Mouse (Mus musculus) forebrain, embryonic 10.5 days (tissue): Measurements from ENCODE around the gene Lhx1. TPM values are rescaled to one million over a fixed set of nuclear protein-coding genes. Genes with fewer than 3 reads are reported as not detected.

Experiments
- DNase-seq: peaks from one replicate; pipeline ENCODE4 v3.0.0-alpha.2; 2017; ENCODE audit warnings: low spot score; ENCODE audit errors: extremely low spot score
- H3K27ac ChIP-seq: fragments of 300-500 bp; sonication (generic); 2 replicates; pipeline ENCODE4 v1.5.1; 2016; ENCODE audit warnings: mild to moderate bottlenecking
- H3K27me3 ChIP-seq: fragments of 300-500 bp; sonication (generic); 2 replicates; pipeline ENCODE4 v1.6.1; 2016; ENCODE audit warnings: mild to moderate bottlenecking; ENCODE audit not compliant: poor library complexity, severe bottlenecking
- H3K36me3 ChIP-seq: fragments of 300-500 bp; sonication (generic); replicated peaks from 2 replicates; pipeline ENCODE4 v1.6.1; 2016; ENCODE audit warnings: mild to moderate bottlenecking, moderate library complexity
- H3K4me1 ChIP-seq: fragments of 300-500 bp; sonication (generic); 2 replicates; pipeline ENCODE4 v1.6.1; 2016
- H3K4me3 ChIP-seq: fragments of 300-500 bp; sonication (generic); 2 replicates; pipeline ENCODE4 v1.5.1; 2016; ENCODE audit warnings: mild to moderate bottlenecking, moderate library complexity
- H3K9me3 ChIP-seq: fragments of 300-500 bp; sonication (generic); 2 replicates; pipeline ENCODE4 v1.6.1; 2016; ENCODE audit warnings: mild to moderate bottlenecking, moderate library complexity
- WGBS: fragments of 180-500 bp; shearing (Covaris S2); methylation state at CpG from one replicate; pipeline ENCODE4 v1.1.7; 2016; 5-methylcytosine and 5-hydroxymethylcytosine counted together
- polyA plus RNA-seq: library from polyadenylated mRNA; unstranded; fragments of >200 nt; fragmentation: Nextera tagmentation; extraction: Ambion mirVana; gene quantifications from 2 replicates; pipeline ENCODE4 v1.2.1, GENCODE M21; 2016

The Lhx1 gene
- 1.3 and 2.6 TPM in 2 replicates for polyA plus RNA-seq

- Histone ChIP-seq H3K27me3 (peaks cover 100% of the 10 kb centered on the region), H3K27ac (peak within 1 kb of the TSS; percentile 40), H3K4me1 (peaks cover 61% of the 10 kb centered on the region), H3K4me3 (peak within 1 kb of the TSS; percentile 61), H3K9me3 (0 out of 2 replicates have a peak, but pooled peaks cover 3% of the 10 kb centered on the region), H3K36me3 (no peaks in the 10 kb centered on the region)
- DNase-seq: peak; percentile 83
- under 1% methylated on average over 64 of the region's 64 CpGs for WGBS
These were observed at the start of gene Lhx1 for GRCm38 (mm10) chr11:84525421-84526274. Gene Lhx1 (minus strand): TSS chr11:84525535.

DNA sequence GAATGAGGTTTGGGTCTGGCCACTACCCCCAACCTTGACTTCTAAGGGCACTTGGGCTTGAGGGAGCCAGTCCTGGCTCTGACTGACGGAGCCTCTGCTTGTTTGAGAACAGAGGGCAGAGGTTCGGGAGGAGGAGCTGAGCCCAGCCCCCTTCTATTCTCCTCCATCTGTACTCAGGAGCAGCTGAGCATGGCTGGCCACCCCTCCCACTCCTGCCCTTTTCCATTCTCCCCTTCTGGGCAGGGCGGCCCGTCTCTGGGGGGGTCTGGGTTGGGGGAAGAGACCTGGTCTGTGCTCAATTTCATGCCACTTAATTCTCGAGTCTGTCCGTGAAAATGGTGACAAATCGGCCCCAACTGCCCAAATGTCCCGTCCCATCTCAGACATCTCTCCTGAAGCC lies 49.5 kb upstream of the Lhx1 start:
- peaks cover 90% of the 10 kb centered on the region for H3K27me3 ChIP-seq
- H3K27ac ChIP-seq: peak overlapping the region; percentile 30
- H3K9me3 ChIP-seq: no peaks in the 10 kb centered on the region
- no peak for DNase-seq
- H3K4me1 ChIP-seq: peaks cover 51% of the 10 kb centered on the region
- 33% methylated on average over 8 of the region's 8 CpGs for WGBS
- no peak overlapping the region for H3K4me3 ChIP-seq
- H3K36me3 ChIP-seq: no peaks in the 10 kb centered on the region

GRCm38 (mm10) chr11:84573637-84574036 lies 48.3 kb upstream of the Lhx1 start:
- 59% methylated on average over 8 of the region's 8 CpGs for WGBS
- Histone ChIP-seq H3K27me3 (peaks cover 89% of the 10 kb centered on the region), H3K4me1 (peaks cover 54% of the 10 kb centered on the region)

DNA sequence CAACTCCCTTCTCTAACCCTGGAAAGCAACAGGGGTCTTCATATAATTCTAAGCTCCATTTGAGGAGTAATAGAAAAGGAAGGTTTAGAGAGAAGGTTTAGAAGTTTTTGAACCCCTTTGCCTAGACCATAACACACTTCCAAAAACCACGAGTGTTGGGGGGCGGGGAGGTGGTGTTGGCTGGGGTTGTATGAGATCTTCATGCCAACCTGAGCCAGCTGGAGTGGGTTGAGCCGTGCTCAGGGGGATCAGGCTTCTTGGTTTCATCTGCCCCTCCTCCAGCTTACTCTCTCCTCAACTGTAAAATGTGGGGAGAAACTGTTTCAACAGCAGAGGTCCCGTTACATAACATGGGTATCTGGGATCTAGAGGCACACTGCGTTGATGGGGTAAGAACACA lies 45.5 kb upstream of the Lhx1 start:
- no peak for DNase-seq
- no peaks in the 10 kb centered on the region for H3K9me3 ChIP-seq
- no peak overlapping the region for H3K4me3 ChIP-seq
- H3K36me3 ChIP-seq: no peaks in the 10 kb centered on the region
- H3K27me3 ChIP-seq: peaks cover 83% of the 10 kb centered on the region
- WGBS: 80% methylated on average over 5 of the region's 5 CpGs
- H3K27ac ChIP-seq: peak overlapping the region; percentile 32; the same call in 1 of the 2 replicates
- peaks cover 52% of the 10 kb centered on the region for H3K4me1 ChIP-seq

More at GRCm38 (mm10) chr11:84573637-84574036, 48.3 kb upstream of the Lhx1 start:
- no peak for DNase-seq
- Histone ChIP-seq H3K9me3 (no peaks in the 10 kb centered on the region), H3K36me3 (no peaks in the 10 kb centered on the region), H3K27ac (no peak overlapping the region), H3K4me3 (no peak overlapping the region)

DNA sequence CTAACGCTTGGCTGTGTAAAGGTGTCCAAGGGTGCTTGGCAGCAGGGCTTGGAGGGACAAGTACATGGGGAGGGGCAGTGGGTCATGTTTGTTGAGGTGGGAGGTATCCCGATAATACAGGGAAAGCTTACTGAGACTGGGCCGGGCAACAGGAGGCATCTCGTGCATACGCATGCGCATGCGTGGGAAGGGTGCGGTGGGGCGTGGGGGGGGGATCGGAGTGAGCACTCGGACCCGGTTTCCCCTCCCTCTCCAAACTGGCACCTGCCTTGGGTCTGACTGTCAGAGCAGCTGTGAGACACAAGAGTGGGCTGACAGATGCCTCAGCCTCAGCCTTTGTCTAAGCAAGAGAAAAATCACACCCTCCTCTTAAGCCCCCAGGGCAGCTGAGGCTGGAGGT lies 45.1 kb upstream of the Lhx1 start:
- H3K9me3 ChIP-seq: no peaks in the 10 kb centered on the region
- no peak for DNase-seq
- H3K27ac ChIP-seq: peak overlapping the region; percentile 32
- 69% methylated on average over 12 of the region's 12 CpGs for WGBS
- H3K4me1 ChIP-seq: peaks cover 52% of the 10 kb centered on the region
- H3K36me3 ChIP-seq: no peaks in the 10 kb centered on the region
- peaks cover 82% of the 10 kb centered on the region for H3K27me3 ChIP-seq
- H3K4me3 ChIP-seq: no peak overlapping the region

DNA sequence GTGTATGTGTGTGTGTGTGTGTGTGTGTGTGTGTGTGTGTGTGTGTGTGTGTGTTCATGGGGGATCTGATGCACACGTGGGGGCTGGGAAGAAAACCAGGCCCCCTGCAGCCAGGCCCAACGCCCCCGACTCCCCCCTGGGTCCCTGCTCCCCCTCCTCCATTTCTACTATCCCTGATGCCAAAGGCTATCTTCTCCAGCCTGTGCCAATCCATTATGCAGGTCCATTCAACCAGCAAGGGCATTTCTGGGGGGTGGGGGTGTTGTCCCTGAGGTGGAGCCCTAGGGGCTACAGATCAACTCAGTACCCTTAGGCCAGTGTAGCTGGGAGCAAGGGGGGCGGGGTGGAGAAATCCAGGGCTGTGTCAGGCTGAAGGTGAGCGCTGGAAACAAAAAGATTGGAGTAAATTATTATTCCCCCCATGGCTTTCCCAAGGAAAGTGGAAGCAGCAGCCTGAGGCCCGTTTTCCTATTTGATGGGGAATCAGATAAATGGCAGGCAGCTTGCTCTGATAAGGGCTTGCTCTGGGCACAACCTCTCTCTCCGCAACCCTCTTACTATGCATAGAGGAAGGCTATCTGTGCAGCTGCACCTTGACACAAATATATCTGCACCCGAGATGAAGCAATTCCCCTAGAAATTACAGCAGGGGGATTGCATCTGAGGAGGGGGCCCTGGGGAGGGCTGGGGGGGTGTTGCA lies 43.9 kb upstream of the Lhx1 start:
- Histone ChIP-seq H3K27ac (peak overlapping the region; percentile 49; the same call in 1 of the 2 replicates), H3K27me3 (peaks cover 78% of the 10 kb centered on the region), H3K9me3 (no peaks in the 10 kb centered on the region), H3K4me3 (no peak overlapping the region), H3K36me3 (no peaks in the 10 kb centered on the region), H3K4me1 (peaks cover 41% of the 10 kb centered on the region)
- no peak for DNase-seq
- 62% methylated on average over 8 of the region's 8 CpGs for WGBS

DNA sequence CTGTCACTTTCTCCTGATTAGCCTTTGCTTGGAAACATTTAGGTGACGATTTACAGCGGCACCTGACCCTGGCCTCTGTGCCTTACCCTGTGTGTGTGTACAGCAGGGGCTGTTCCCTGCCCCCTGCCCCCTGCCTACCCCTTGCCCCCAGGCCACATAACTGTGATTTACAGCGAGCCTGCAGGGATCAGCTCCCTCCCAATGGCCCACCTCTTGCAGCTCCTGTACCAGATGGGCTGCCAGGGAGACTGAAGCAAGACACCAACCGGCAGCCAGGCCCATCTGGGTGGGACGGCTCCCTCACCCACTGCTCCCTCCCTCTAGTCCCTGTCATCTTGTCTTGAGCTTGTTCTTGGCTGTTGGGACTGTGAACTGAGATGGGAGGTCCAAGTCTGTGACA lies 43.1 kb upstream of the Lhx1 start:
- H3K27ac ChIP-seq: peak overlapping the region; percentile 36; the same call in 1 of the 2 replicates
- no peaks in the 10 kb centered on the region for H3K9me3 ChIP-seq
- H3K4me1 ChIP-seq: peaks cover 39% of the 10 kb centered on the region
- no peak for DNase-seq
- H3K27me3 ChIP-seq: peaks cover 78% of the 10 kb centered on the region
- H3K4me3 ChIP-seq: no peak overlapping the region
- 48% methylated on average over 5 of the region's 5 CpGs for WGBS
- no peaks in the 10 kb centered on the region for H3K36me3 ChIP-seq

DNA sequence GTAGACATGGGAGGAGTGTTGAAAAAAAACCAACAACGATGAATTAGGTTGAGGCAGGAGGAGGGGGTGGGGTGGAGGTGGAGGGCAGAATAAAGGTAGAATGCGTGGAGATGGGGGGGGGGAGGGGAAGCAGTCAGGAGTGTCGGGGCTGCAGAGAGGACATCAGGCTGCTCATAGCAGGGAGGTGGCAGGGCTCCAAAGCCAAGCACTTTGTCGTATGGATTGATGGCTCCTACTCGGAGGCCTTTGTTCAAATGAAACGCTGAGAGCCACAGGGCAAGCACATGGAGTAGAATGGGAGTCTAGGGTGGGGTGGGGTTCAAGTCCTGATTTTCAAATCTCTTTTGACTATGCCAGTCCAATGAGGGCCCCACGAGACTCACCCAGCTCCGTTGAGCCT lies 41.4 kb upstream of the Lhx1 start:
- H3K4me1 ChIP-seq: peaks cover 50% of the 10 kb centered on the region
- whole genome bisulfite sequencing: 68% methylated on average over 8 of the region's 8 CpGs
- H3K27ac ChIP-seq: no peak overlapping the region
- H3K9me3 ChIP-seq: no peaks in the 10 kb centered on the region
- H3K27me3 ChIP-seq: peaks cover 86% of the 10 kb centered on the region
- H3K4me3 ChIP-seq: no peak overlapping the region
- H3K36me3 ChIP-seq: no peaks in the 10 kb centered on the region
- no peak for DNase-seq

DNA sequence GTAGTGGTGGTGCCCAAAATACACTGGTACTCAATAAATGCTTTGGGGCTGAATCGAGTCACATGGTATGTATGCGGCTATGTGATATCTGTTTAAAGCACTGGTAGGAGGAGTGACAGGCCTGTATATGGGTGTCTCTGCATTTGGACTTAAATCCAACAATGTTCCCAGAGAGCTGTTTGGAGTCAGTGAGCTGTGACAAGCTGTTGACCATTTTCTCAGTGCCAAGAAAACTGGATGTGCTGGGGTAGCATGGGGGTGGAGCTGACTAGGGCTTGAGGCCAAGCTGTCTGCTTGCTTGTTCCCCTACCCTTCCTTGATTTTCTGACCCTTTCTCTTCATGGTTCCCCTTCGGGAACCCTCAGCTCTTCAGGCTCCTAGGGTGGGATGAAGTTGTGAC lies 39.9 kb upstream of the Lhx1 start:
- H3K27ac ChIP-seq: no peak overlapping the region
- WGBS: 89% methylated on average over 3 of the region's 3 CpGs
- DNase-seq: no peak
- peaks cover 47% of the 10 kb centered on the region for H3K4me1 ChIP-seq
- H3K27me3 ChIP-seq: peaks cover 82% of the 10 kb centered on the region
- H3K4me3 ChIP-seq: no peak overlapping the region
- no peaks in the 10 kb centered on the region for H3K9me3 ChIP-seq
- no peaks in the 10 kb centered on the region for H3K36me3 ChIP-seq

DNA sequence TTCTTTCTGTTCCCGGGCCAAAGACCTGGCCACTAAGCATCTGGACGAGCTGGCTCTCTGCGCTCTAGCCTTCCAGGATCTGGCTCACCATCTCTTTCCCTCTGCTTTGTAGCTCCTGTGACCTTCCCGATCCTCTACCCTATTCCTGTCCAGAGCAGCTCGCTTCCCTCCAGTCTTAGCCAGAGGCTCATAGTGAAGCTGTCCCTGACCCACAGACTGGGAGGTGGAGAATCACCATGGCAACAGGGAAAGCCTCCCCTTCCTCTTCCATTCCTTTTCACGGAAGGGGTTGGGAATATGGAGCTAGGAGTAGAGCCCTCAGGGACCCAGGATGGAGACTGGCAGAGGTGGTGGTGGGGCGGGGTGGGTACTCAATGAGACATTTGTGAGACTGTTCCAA lies 38.0 kb upstream of the Lhx1 start:
- Histone ChIP-seq H3K4me1 (peaks cover 29% of the 10 kb centered on the region), H3K4me3 (peak overlapping the region; percentile 8; the same call in 1 of the 2 replicates), H3K27me3 (peaks cover 69% of the 10 kb centered on the region), H3K27ac (peak overlapping the region; percentile 72), H3K36me3 (no peaks in the 10 kb centered on the region), H3K9me3 (no peaks in the 10 kb centered on the region)
- 41% methylated on average over 7 of the region's 7 CpGs for WGBS
- peak; percentile 30 for DNase-seq

DNA sequence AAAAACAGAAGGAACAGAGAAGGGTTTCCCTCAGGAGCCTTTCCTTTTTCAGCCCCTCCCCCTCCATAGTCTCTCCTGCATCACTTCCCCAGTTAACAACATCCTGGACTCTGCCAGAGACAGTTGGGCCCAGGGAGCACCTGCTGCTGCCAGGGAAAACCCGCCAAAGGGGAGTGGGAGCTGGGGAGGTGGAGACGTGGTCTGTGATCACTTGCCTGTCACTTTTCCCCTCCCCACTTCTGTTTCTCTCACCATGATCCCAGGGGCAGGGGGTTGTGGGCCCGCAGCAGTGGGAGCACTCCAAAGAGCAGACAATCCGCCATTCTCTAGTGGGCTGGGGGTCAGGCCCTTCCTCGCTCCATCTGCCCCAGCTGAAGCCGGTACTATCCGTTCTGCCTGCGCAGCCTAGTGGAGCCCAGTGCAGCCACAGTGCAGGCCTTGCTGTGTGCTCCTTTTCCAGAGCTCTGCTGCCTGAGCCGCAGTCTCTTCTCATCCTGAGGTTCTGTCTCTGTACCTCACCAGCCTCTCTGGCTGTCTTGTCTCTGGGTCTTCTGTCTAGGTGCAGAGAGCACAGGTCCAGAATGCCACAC lies 37.5 kb upstream of the Lhx1 start:
- Histone ChIP-seq H3K9me3 (no peaks in the 10 kb centered on the region), H3K4me1 (peaks cover 26% of the 10 kb centered on the region), H3K4me3 (peak overlapping the region; percentile 8; the same call in 1 of the 2 replicates), H3K36me3 (no peaks in the 10 kb centered on the region), H3K27me3 (peaks cover 64% of the 10 kb centered on the region), H3K27ac (peak overlapping the region; percentile 72)
- no peak for DNase-seq
- WGBS: 16% methylated on average over 9 of the region's 9 CpGs

DNA sequence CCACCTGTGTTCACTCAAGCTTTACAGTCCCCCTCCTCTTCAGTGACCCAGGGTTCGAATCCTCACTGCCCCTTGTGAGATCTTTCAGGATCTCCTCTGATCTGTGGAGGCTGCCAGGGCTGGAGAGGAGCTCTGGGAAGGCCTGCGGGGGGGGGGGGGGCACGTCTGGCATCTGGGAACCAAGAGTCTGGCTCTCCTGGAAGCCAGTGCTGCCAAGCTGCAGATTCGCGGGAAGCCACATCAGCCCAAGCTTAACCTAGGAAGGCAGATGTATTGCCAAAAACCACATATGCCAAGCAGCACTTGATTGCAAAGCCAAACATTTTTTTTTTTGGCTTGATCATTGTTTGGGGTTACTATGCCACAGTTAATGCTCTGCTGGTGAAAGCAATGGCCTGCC lies 36.2 kb upstream of the Lhx1 start:
- H3K27ac ChIP-seq: no peak overlapping the region
- H3K4me3 ChIP-seq: no peak overlapping the region
- no peaks in the 10 kb centered on the region for H3K36me3 ChIP-seq
- peaks cover 51% of the 10 kb centered on the region for H3K27me3 ChIP-seq
- 81% methylated on average over 5 of the region's 5 CpGs for WGBS
- H3K9me3 ChIP-seq: no peaks in the 10 kb centered on the region
- H3K4me1 ChIP-seq: peaks cover 24% of the 10 kb centered on the region
- no peak for DNase-seq
